Mouse (Mus musculus): ENCODE results near the gene Kcnj8. TPM values are rescaled to one million over a fixed set of nuclear protein-coding genes. Genes with fewer than 3 reads are reported as not detected.
"Not testable (repeated sequence)": the region's sequence is repeated elsewhere in the genome, so short reads cannot be mapped to it uniquely, and the experiment has no call there.

Gene Kcnj8
- polyA plus RNA-seq, 1 experiment from 2014 or later, result 35.9 TPM

DNA sequence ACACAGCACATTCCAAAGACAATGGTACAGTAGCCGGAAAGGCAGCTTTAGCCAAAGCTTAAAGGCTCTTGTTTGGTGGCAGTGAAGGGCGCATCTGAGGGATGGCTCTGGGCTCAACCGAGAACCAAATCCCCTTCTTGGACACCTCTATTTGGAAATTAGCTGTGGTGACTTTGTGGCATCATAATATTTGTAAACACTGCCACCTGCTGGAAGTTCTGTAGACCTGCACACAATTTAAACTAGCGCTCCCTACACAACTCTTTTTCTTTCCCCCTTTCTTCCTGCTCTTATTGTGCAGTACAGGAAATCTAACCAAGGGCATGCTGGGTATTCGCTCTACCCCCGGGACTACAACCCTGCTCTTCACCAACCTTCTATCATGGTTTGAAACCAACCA is 52.3 kb downstream of the Kcnj8 start:
- TF ChIP-seq CTCF (IDR thresholded peaks at IDR 0.05; ENCODE audit: low read depth), result peak; percentile 86
- Histone ChIP-seq H3K9me3 (replicated peaks; ENCODE audit: low read length) (no peaks in the 10 kb centered on the region), H3K27ac (no peak overlapping the region), H3K9ac (ENCODE audit: low read depth, low read length) (no peak overlapping the region), H3K36me3 (ENCODE audit: insufficient read depth, low read length) (no peaks in the 10 kb centered on the region), H3K4me2 (ENCODE audit: low read length) (no peak overlapping the region), H3K27me3 (ENCODE audit: insufficient read depth, low read length) (no peaks in the 10 kb centered on the region), H3K4me1 (replicated peaks; ENCODE audit: insufficient read depth, low read length) (no peaks in the 10 kb centered on the region), H3K4me3 (replicated peaks; ENCODE audit: low read depth, low read length) (no peak overlapping the region)
- peak; percentile 87 for DNase-seq (ENCODE audit: low spot score)
- ATAC-seq (replicated peaks; ENCODE audit: low FRiP score, low read depth), result peak; percentile 34; the same call in 1 of the 2 replicates
- 15% methylated on average over 6 of the region's 6 CpGs for WGBS

- peaks cover 13% of the 10 kb centered on the region for H3K4me1 ChIP-seq (replicated peaks; ENCODE audit: insufficient read depth, low read length)
- 78% methylated on average over 9 of the region's 9 CpGs for WGBS
- not testable (repeated sequence) for ATAC-seq (replicated peaks; ENCODE audit: low FRiP score, low read depth); H3K4me3 ChIP-seq (replicated peaks; ENCODE audit: low read depth, low read length); H3K27ac ChIP-seq; H3K27me3 ChIP-seq (ENCODE audit: insufficient read depth, low read length); H3K9me3 ChIP-seq (replicated peaks; ENCODE audit: low read length); DNase-seq (ENCODE audit: low spot score); H3K36me3 ChIP-seq (ENCODE audit: insufficient read depth, low read length); H3K4me2 ChIP-seq (ENCODE audit: low read length); H3K9ac ChIP-seq (ENCODE audit: low read depth, low read length)
Measured at GRCm38 (mm10) chr6:142515379-142515778, 56.0 kb downstream of the Kcnj8 start.

GRCm38 (mm10) chr6:142514912-142515311 is 56.5 kb downstream of the Kcnj8 start:
- H3K9ac ChIP-seq (ENCODE audit: low read depth, low read length), result no peak overlapping the region
- H3K27me3 ChIP-seq (ENCODE audit: insufficient read depth, low read length), result no peaks in the 10 kb centered on the region
- no peak overlapping the region for H3K4me2 ChIP-seq (ENCODE audit: low read length)
- ATAC-seq (replicated peaks; ENCODE audit: low FRiP score, low read depth), result no peak
- H3K27ac ChIP-seq, result no peak overlapping the region
- H3K4me1 ChIP-seq (replicated peaks; ENCODE audit: insufficient read depth, low read length), result peaks cover 13% of the 10 kb centered on the region
- 5% methylated on average over 10 of the region's 10 CpGs for WGBS
- no peaks in the 10 kb centered on the region for H3K9me3 ChIP-seq (replicated peaks; ENCODE audit: low read length)
- DNase-seq (ENCODE audit: low spot score), result peak; percentile 64
- peak; percentile 63 for TF ChIP-seq CTCF (IDR thresholded peaks at IDR 0.05; ENCODE audit: low read depth)
- no peaks in the 10 kb centered on the region for H3K36me3 ChIP-seq (ENCODE audit: insufficient read depth, low read length)
- H3K4me3 ChIP-seq (replicated peaks; ENCODE audit: low read depth, low read length), result no peak overlapping the region

Other genes starting within 250 kb of the Kcnj8 start
- 0.09 and 0.10 TPM in 2 replicates for gene Slco1a5, start 248.6 kb downstream of the Kcnj8 start, polyA plus RNA-seq (2015; fragmentation: Nextera tagmentation; extraction: Ambion mirVana)
- 21.1 and 24.1 TPM in 2 replicates for gene Pyroxd1, start 226.0 kb downstream of the Kcnj8 start, polyA plus RNA-seq (2015; fragmentation: Nextera tagmentation; extraction: Ambion mirVana)
- gene Recql, start 184.5 kb downstream of the Kcnj8 start, polyA plus RNA-seq (2015; fragmentation: Nextera tagmentation; extraction: Ambion mirVana), result 14.9 and 17.1 TPM in 2 replicates
- 68.7 and 79.5 TPM in 2 replicates for gene Golt1b, start 184.4 kb downstream of the Kcnj8 start, polyA plus RNA-seq (2015; fragmentation: Nextera tagmentation; extraction: Ambion mirVana)
- 0.21 and 0.34 TPM in 2 replicates for gene Spx, start 158.2 kb downstream of the Kcnj8 start, polyA plus RNA-seq (2015; fragmentation: Nextera tagmentation; extraction: Ambion mirVana)
- gene Gys2, start 98.5 kb downstream of the Kcnj8 start, polyA plus RNA-seq (2015; fragmentation: Nextera tagmentation; extraction: Ambion mirVana), result not detected in 2 replicates
- 1,564 and 1,601 TPM in 2 replicates for gene Ldhb, start 63.7 kb downstream of the Kcnj8 start, polyA plus RNA-seq (2015; fragmentation: Nextera tagmentation; extraction: Ambion mirVana)
- gene Abcc9, start 130.7 kb upstream of the Kcnj8 start, polyA plus RNA-seq (2015; fragmentation: Nextera tagmentation; extraction: Ambion mirVana), result 5.6 and 6.1 TPM in 2 replicates
- 60.0 and 63.2 TPM in 2 replicates for gene Cmas, start 185.1 kb upstream of the Kcnj8 start, polyA plus RNA-seq (2015; fragmentation: Nextera tagmentation; extraction: Ambion mirVana)
- gene Sult6b2, start 232.9 kb upstream of the Kcnj8 start, polyA plus RNA-seq (2015; fragmentation: Nextera tagmentation; extraction: Ambion mirVana), result not detected in 2 replicates